Mouse (Mus musculus) G1E-ER4 (cell line): ENCODE measurements around the gene Morc2a. TPM values are rescaled to one million over a fixed set of nuclear protein-coding genes. Genes with fewer than 3 reads are reported as not detected.

ENCODE experiments used
- GATA1 ChIP-seq: IDR thresholded peaks from one replicate; pipeline ENCODE4 v1.8.0; 2012; ENCODE audit warnings: low read length, inconsistent platforms
- polyA plus RNA-seq: library from polyadenylated mRNA; stranded (reverse); fragments of >175 nt; gene quantifications from 2 replicates; pipeline ENCODE4 v1.2.3, GENCODE M21; 2012

Gene Morc2a
- polyA plus RNA-seq, 1 experiment: 0.23 TPM

DNA sequence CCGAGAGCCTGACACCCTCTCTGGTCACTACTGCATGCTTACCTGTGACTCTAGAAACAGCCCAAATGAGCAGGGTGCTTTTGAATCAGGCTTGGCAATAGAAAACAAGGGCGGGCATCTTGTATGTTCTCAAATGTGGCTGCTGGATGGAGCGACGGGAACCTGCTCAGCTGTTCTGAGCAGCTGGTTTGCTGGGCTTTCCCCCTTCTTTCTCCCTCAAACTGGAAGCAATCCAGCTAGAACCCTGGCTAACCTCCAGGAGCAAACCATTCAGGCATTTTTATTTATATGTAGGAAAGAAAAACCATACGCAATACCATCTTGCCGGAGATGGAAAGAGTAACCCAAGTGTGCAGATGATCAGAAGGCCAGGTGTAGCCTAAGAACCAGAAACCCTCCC, 67.7 kb downstream of the Morc2a start:
- TF ChIP-seq GATA1: no peak

DNA sequence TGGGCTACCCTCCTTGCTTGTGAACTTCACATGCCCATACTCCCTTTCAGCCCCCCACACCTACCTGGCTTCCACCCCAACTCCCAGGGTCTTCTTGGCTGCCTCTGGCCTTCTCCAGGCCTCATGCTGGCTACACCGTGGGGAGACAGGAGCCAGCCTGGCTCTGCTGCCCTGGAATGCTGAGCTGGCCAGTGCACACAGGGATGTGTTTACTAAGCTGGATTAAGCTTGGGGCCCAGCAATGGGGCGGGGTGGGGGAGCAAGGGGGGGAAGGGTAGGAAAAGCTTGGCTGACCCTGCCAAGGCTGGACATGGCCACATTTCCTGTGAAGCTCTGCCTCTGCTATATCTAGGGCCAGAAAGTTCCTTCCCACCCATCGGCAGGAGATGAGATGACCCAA, 73.0 kb downstream of the Morc2a start:
- TF ChIP-seq GATA1: no peak

DNA sequence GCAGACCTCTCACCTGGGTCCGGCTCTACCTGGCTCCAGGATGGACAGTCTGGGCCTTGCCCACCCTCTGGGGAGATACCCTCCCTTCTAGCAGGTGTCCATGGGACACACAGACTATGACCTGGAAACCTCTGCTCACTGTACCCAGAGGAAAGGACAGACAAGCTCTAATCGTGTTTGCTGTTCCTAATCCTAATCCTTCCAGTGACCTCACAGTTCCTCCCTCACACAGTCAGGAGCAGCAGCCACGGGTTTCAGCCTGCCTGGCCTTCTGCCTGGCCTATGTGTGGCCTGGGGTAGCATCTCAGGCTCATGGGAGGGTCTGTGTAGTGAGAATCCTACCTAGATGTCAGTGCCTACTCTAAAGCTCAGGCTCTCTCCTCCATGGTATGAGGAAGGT, 73.9 kb downstream of the Morc2a start:
- no peak for TF ChIP-seq GATA1

DNA sequence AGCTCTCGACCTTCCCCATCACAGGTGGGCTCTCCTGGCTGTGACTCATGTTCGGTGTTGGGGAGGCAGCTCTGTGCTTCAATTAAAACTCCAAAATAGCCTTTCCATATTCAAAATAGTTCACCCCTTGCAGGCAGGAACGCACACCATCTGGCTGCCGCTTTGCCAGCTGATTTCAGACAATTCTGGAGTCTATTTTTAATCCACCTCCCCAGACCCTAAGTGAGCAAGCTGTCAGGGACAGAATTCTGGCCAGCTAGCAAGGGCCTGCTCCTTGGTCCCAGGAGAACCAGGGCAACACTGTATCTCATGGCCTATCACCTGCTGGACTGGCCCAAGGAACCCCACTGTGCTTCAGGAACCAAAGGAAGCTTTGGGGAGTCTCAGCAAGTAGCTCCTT, 74.9 kb downstream of the Morc2a start:
- TF ChIP-seq GATA1: no peak

DNA sequence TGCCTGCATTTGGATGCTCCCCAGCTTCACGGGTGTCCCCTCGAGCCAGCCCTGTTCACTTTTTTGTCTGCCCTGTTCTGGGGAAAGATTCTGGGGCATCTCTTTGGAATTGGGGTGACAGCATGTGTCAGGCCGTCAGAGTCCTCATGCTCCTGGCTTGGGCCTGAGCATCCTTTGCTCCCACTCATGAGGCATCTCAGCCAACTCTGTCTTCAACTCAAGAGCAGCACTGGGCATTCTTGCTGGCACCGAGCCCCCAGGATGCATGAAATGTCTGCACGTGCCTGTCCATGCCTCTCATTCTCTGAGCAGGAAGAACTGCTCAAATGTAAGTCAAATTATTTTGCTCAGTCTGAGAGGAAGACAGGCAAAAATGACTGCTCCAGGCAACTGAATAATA, 75.7 kb downstream of the Morc2a start:
- no peak for TF ChIP-seq GATA1

DNA sequence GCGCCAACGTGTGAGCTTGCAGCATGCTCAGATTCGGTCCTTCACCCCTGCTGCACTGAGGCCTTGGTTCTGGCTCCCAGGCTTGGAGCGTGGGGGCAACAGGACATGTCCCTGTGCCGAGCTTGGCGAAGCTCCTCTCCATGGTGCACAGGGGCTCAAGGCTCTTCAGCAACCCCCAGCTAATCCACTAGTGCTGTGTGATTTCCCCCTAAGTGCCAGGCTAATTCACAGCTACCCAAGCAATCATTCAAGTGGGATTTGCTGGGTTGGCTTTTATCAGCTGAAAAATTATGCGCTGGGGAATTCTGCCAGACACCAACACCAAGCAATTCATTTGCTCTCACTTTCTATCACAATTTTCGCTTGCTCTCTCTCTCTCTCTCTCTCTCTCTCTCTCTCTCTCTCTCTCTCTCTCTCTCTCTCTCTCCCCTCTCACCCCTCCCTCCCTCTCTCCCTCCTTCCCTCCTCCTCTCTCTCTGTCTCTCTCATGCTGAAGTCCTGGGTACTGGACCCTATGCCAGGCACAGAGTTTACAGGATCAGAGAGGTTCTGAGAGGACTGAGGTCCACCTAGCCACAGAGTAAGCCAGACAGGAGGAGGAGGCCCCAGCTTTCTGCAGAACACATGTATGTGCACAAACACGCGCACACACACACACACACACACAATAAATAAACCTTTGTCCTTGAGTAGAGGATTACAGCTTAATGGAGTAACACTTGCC, 76.5 kb downstream of the Morc2a start:
- no peak for TF ChIP-seq GATA1

DNA sequence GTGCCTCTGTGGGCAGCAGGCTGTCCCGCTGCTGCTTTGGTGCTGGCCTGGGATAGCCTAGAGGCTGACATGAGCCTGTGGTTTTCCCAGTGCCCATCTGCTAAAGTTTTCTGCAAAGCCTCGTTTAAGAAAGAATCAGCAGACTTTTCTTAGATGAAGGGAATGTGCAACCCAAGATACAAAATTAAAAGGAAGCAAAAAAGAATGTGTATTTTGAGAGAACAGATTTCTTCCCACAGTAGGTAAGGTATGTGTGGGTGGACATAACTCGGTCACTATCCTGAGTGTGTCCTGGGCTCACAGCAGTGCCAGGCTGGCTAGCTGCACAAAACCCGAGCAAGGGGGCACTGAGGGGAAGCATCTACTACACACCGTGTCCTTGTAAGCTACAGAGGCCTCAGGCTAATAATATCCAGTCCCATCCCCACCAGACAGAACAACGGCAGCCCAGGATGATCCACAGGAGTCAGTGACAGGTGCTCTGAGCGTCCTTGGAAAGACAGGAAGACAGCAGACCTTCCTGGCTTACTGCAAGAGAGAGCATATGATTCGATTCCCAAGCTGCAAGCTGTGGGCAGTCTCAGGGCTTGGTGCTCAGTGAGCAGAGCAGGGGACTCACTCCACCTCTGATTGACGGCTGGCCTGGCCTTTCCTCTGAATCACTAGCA, 78.6 kb downstream of the Morc2a start:
- TF ChIP-seq GATA1: no peak

DNA sequence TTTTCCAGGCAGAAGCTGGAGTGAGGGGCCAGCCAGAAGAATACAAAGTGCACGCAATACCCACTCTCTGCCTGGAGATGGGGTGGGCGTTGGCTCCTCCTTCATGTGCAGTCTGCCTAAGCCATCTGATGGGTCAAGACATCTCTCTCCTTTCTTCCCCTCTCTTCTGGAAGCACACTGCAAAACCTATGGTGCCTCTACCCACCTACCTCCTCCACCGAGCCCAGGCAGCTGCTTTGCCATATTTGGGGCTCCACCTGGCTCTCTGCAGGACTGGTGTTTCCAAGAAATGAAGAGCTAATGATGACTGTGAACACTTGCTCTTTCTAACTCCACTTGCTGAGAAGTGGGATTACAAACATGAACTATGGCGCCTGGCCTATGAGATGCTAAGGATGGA, 82.5 kb downstream of the Morc2a start:
- no peak for TF ChIP-seq GATA1

DNA sequence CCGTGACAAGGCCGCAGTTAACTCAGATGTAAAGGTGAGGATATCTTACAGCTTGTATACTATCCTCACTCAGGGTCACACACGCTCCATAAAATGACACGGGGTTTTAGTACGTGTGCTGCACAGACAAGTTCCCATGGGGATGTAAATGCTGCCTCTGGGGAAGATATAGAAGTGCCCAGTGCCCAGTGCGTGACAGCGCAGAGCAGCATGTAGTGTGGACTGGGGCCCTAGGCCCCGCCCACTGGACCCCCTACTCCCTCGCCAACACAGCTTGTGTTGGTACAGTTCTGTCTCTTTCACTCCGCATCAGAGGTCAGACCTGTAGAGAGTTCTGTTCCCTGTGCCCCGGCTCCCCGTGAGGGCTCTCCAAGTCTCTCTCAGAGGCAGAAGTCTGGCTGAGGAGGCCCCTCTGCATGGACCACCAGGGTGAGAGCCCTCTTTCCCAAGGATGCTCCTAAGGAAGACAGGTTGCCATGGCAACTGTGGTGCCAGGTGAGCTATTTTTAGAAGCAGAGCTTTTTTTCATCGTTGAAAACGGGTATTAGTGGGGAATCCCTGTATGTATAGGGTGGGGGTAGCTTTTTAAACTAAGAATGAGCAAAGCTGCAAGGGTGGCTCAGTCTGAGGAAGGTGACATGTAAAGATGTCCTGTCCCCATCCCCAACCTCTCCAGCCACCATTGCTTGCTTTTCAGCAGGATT, 85.1 kb downstream of the Morc2a start:
- no peak for TF ChIP-seq GATA1

DNA sequence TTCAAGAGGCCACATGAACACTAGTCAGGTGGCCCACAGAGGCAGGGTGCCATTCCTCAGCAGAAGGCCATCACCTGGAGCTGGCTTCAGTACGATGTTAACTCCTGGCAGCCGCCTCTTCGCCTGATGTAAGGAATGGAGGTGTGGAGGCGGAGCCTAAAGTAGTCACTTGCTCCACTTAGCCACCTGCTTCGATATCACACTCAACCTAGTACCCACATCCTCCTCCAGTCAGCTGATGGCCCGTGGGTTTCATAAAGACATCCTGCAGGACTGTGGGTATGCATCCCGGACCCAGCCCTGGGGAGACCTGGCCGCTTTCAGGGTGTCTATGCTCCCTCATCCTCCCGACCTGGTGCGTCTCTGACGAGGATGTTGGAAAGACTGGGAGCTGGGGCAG, 86.7 kb downstream of the Morc2a start:
- no peak for TF ChIP-seq GATA1

DNA sequence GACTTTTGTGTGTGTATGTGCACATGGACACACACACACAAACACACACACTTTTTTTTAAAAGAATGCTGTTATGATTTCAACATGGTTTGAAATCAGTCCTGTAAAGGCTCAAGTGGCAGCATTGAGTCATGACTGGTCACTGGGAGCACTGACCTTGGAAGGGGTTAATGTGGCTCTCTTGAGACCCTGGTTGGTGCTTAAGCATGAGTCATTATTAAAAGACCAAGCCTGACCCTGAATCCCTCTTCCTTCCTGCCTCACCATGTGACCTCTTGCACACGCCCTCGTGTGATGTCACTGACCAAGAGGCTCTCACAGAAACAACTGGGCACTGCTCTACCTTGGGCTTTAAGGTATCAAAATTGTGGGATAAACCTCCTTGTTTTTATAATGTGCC, 89.8 kb downstream of the Morc2a start:
- no peak for TF ChIP-seq GATA1

Other genes starting within 250 kb of the Morc2a start
- gene Limk2, start 240.0 kb upstream of the Morc2a start, polyA plus RNA-seq: 27.6 and 33.3 TPM in 2 replicates
- 1.8 and 2.1 TPM in 2 replicates for gene Rnf185, start 196.8 kb upstream of the Morc2a start, polyA plus RNA-seq
- 0.02 TPM in 1 of 2 replicates, not detected in the other for gene Pla2g3, start 160.9 kb upstream of the Morc2a start, polyA plus RNA-seq
- gene Inpp5j, start 144.4 kb upstream of the Morc2a start, polyA plus RNA-seq: not detected in 2 replicates
- not detected in 2 replicates for gene Selenom, start 134.5 kb upstream of the Morc2a start, polyA plus RNA-seq
- gene Smtn, start 108.6 kb upstream of the Morc2a start, polyA plus RNA-seq: not detected in 2 replicates
- not detected in 2 replicates for gene Osbp2, start 214.7 kb downstream of the Morc2a start, polyA plus RNA-seq
- not detected in 2 replicates for gene 4921536K21Rik, start 245.9 kb downstream of the Morc2a start, polyA plus RNA-seq
- gene Dusp18, start 246.0 kb downstream of the Morc2a start, polyA plus RNA-seq: not detected in 2 replicates